Mouse (Mus musculus) ovary, adult 10 weeks (tissue): Measurements from ENCODE around the gene Cmtm5. TPM values are rescaled to one million over a fixed set of nuclear protein-coding genes. Genes with fewer than 3 reads are reported as not detected.

Experiments used
- polyA plus RNA-seq: library from polyadenylated mRNA; stranded (reverse); fragments of 350-450 nt; fragmentation: Illumina TruSeq; extraction: RNeasy Lipid Tissue Mini Kit (QIAGEN cat#74804); gene quantifications from one replicate; pipeline ENCODE4 v1.2.3, GENCODE M21; 2014

The Cmtm5 gene
- polyA plus RNA-seq, result not detected

DNA sequence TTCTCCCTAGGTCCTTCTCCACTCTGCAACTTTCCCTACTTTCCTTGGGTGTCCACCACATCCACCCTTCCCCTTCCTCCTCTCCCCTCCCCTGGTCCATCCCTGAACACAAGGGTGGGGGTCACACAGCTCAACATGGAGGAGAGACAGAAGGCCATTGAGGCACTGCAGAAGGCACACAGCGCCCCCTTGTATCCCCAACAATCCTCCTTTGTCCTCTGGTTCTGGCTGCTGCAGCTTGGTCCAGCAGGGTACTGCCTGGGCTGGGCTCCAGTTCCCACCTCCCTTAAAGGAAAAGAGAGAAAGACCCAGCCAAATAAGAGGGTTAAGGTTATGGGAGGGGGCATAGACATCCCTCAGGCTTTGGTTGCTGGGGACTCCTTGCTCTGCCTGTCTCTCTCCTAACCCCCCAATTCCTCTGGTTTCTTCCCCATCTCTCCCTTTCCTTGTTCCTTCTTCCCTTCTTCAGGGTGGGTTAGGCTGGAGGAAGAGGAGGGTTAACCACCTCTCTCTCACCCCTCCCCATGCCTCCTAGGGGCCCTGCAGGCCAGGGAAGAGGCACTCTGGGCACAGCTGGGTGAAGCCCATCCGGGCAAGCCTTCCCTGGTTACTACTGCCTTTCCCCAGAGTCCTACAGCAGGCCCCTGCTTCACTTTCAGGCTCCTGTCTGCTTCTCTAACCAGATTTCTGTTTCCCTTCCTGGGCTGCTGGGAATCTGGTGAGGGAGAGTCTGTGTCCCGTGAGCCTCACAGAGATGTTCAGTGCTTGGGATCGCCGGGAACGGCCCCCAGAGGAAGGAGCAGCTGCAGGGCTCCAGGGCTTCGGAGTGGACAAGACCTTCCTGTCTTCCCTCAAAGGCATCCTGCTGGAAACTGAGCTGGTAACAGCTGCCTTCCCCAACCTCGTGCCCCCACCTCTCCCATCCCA is at the start of gene Cmtm5:
Gene Cmtm5, plus strand, starts transcription at position 358 of the 927 bp plus-strand sequence.

DNA sequence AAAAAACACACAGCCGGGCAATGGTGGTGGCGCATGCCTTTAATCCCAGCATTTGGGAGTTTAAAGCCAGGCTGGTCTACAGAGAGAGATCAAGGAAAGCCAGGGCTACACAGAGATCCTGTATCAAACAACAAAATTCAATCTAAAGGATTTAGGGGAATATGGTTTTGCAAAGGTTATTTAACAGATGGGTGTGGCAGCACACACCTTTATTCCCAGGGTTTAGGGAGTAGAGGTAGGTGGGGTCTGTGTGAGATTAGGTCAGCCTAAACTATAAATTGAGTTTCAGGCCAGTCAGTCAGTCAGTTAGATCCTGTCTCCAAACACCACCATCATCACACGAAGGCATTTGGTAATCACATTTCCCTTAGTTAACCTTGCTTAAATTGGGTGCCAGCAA is 43.9 kb upstream of the Cmtm5 start, which contains the start of gene Pabpn1:
Gene Pabpn1, plus strand, starts transcription at position 301 of the 400 bp plus-strand sequence.

DNA sequence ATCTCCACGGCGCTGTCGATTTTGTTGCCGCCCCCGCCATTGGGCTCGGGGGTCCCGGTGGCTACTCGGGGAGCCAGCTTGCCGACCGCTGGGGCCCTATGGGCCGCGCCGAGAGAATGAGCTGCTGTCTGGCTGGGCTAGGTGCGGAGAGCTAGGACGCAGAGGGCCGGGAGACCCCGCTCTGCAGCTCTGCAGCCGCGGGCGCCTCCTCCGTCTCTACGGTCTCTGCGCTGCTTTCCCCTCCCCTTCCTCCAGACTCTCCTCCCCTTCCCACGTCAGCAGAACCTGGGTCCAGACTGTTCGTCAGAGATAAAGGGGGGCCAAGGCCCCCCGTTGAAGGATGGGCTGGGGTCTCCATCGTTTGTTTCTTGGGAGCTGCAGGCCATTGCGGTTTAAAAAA is 23.2 kb upstream of the Cmtm5 start, which contains the start of gene Slc22a17:
Gene Slc22a17, minus strand, starts transcription at position 247 of the 400 bp plus-strand sequence.

DNA sequence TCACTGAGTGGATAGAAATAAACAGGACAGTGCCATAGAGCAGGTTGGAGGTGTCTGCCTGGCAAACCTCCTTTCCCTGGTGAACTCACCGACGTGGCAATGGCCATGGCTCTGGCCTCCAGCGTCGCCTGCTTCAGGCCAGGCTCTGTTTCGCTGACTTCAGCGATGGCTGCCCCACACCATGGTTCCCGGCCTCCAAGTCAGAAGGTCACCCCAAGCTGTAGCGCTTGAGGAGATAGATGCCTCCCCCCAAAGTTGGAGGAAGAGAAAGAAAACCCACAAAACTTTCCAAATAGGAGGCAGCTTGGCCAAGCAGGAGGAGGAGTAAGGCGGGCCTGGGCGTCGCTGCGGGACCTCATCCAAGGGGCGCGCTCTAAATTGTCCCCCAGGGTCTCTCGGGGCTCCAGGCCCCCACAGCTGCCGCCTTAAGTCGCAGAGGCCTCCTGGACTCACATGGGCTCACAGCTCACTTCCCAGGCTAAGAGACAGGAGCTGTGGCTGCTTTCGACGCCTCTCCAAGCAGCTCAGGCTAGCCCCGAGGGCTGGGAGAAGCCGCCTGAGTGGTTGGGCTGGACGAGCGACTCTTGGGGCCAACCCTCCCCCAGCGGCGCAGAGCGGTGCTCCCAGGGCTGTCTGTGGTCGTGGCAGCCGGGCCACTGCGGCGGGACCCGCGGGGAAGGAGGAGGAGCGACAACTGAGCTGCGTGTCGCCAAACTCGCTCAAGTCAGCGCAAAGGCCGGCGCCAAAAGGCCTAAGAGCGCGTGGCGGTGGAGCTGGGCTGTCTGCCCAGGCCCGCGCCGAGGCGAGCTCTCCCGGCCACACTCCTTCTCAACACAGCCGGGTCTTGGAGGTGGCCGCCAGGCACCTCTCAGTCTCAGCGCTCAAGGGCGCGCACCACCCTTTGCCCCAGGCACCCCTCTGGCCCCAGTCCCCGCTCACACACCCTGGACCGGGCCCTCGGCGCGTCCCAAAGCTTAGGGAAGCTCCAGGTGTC is 10.4 kb upstream of the Cmtm5 start, which contains the start of gene Efs:
Gene Efs, minus strand, starts transcription at position 778 of the 994 bp plus-strand sequence.

DNA sequence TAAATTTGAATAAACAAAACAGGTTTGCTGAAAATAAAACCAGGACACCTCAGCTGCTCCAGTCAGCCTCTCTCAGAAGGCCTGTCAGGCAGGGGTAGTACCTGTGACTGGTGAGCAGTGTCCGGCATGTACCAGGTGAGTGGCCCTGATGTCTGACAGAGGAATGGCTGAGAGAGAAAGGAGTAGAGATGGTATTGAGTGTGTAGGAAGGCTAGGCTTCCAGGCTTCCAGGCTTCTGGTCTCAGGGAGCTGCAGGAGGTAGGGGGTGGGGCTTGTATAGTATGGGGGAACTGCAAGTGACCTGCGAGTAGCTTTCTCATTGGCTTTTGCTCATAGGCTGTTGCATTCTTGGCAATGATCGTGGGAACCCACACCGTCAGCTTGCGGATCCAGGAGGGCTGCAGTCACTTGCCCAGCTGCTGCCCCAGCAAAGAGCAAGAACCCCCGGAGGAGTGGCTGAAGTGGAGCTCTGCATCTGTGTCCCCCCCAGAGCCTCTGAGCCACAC is 3.4 kb upstream of the Cmtm5 start, which contains the start of gene Il25:
Gene Il25, plus strand, starts transcription at position 51 of the 506 bp plus-strand sequence.

DNA sequence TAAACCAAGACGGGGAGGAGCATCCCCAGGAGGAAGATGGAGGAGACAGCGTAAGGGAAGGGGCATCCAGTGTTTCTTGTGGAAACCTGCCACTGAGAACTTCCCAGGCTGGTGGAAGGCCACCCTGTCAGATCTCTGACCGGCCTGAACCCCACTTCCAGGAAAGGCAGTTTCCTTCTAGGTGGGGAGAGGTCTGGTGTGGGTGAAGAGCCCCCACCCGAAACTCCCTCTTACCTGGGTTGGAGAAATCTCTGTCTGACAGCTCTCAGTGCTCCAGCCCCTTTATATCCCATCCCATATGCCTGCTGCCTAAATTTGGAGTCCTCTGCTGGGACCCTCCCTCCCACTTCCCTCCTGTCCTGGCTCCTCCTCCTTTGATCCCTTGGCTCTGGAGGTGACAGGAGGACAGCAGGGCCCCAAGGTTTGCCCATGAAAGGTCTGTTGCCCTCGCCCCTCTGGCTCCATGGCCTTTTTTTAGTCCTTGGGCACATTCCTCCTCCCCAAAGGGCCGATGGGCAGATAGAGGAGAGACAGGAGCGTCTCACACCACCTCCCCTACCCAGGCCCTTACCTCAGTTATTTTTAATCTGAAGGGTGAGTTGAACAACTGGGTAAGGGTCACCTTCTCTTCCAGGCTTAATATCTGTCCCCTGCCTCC is 30.4 kb downstream of the Cmtm5 start, which contains the start of gene Myh6:
Gene Myh6, minus strand, starts transcription at position 608 of the 658 bp plus-strand sequence.

DNA sequence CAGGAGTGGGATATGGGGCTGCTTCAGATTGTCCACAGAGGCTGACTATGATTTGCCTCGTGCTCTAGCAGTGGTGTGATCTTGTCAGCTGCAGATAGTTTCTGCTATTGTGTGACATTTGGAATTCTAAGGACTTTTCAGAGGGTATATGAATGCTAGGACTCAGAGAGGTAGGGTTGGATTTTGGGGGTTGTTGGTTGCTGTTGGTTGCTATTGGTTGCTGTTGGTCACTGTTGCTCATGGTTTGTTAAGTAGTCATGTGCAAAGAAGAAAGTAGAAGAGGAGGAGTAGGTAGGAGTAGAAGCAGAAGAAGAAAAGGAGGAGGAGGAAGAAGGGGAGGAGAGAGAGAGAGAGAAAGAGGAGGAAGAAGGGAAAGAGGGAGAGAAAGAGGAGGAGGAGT is 40.6 kb downstream of the Cmtm5 start, which contains the start of gene Gm17428:
Gene Gm17428, plus strand, starts transcription at position 301 of the 400 bp plus-strand sequence.

Other genes with a start within 250 kb of the Cmtm5 start
- gene Acin1, start 249.3 kb upstream of the Cmtm5 start, polyA plus RNA-seq, result 155 TPM
- gene Gm29776, start 237.4 kb upstream of the Cmtm5 start, polyA plus RNA-seq, result not detected
- gene Cebpe, start 224.1 kb upstream of the Cmtm5 start, polyA plus RNA-seq, result not detected
- 30.6 TPM for gene Slc7a8, start 154.3 kb upstream of the Cmtm5 start, polyA plus RNA-seq
- gene Rnf212b, start 122.1 kb upstream of the Cmtm5 start, polyA plus RNA-seq, result not detected
- gene Homez, start 65.3 kb upstream of the Cmtm5 start, polyA plus RNA-seq, result 13.4 TPM
- gene Ppp1r3e, start 58.7 kb upstream of the Cmtm5 start, polyA plus RNA-seq, result 8.2 TPM
- gene Bcl2l2, start 52.9 kb upstream of the Cmtm5 start, polyA plus RNA-seq, result 9.4 TPM
- not detected for gene Gm20521, start 52.8 kb upstream of the Cmtm5 start, polyA plus RNA-seq
- 45.3 TPM for gene Pabpn1, start 43.8 kb upstream of the Cmtm5 start, polyA plus RNA-seq
- 0.88 TPM for gene Slc22a17, start 23.1 kb upstream of the Cmtm5 start, polyA plus RNA-seq
- 0.63 TPM for gene Efs, start 10.1 kb upstream of the Cmtm5 start, polyA plus RNA-seq
- not detected for gene Il25, start 3.6 kb upstream of the Cmtm5 start, polyA plus RNA-seq
- gene Myh6, start 30.7 kb downstream of the Cmtm5 start, polyA plus RNA-seq, result not detected
- not detected for gene Gm17428, start 40.7 kb downstream of the Cmtm5 start, polyA plus RNA-seq
- not detected for gene Myh7, start 58.4 kb downstream of the Cmtm5 start, polyA plus RNA-seq
- 5.4 TPM for gene Ngdn, start 79.2 kb downstream of the Cmtm5 start, polyA plus RNA-seq
- 0.46 TPM for gene Zfhx2, start 156.1 kb downstream of the Cmtm5 start, polyA plus RNA-seq
- 5.8 TPM for gene Thtpa, start 158.5 kb downstream of the Cmtm5 start, polyA plus RNA-seq
- 0.23 TPM for gene Ap1g2, start 170.3 kb downstream of the Cmtm5 start, polyA plus RNA-seq
- gene Jph4, start 180.7 kb downstream of the Cmtm5 start, polyA plus RNA-seq, result 1.2 TPM